Mouse (Mus musculus) liver, postnatal 0 days (tissue): Measurements from ENCODE around the gene Igfals. TPM values are rescaled to one million over a fixed set of nuclear protein-coding genes. Genes with fewer than 3 reads are reported as not detected.

Experiments used
- ATAC-seq: fragments of 200-750 bp; cut with Nextera tagmentation; 2 replicates; pipeline ENCODE4 v1.8.0; 2017; ENCODE audit warnings: mild to moderate bottlenecking, moderate library complexity
- DNase-seq: peaks from one replicate; pipeline ENCODE4 v3.0.0-alpha.2; 2016
- H3K27ac ChIP-seq: fragments of 300-500 bp; sonication (generic); 2 replicates; pipeline ENCODE4 v1.5.1; 2014; ENCODE audit warnings: antibody characterized with exemption, moderate library complexity, mild to moderate bottlenecking, low read depth
- H3K27me3 ChIP-seq: fragments of 300-500 bp; sonication (generic); 2 replicates; pipeline ENCODE4 v1.6.1; 2014; ENCODE audit warnings: low read length, control low read depth, mixed read lengths; ENCODE audit not compliant: insufficient read depth
- H3K36me3 ChIP-seq: fragments of 300-500 bp; sonication (generic); replicated peaks from 2 replicates; pipeline ENCODE4 v1.6.1; 2014; ENCODE audit warnings: mild to moderate bottlenecking, control low read depth, low read length, moderate library complexity, mixed read lengths; ENCODE audit not compliant: insufficient read depth
- H3K4me1 ChIP-seq: fragments of 300-500 bp; sonication (generic); 2 replicates; pipeline ENCODE4 v1.6.1; 2014; ENCODE audit warnings: antibody characterized with exemption, mild to moderate bottlenecking, control low read depth; ENCODE audit not compliant: insufficient read depth
- H3K4me2 ChIP-seq: fragments of 300-500 bp; sonication (generic); 2 replicates; pipeline ENCODE4 v1.6.1; 2014; ENCODE audit warnings: low read depth, mild to moderate bottlenecking, low read length, moderate library complexity, mixed read lengths
- H3K4me3 ChIP-seq: fragments of 300-500 bp; sonication (generic); 2 replicates; pipeline ENCODE4 v1.5.1; 2014; ENCODE audit warnings: low read depth, low read length
- H3K9ac ChIP-seq: fragments of 300-500 bp; sonication (generic); replicated peaks from 2 replicates; pipeline ENCODE4 v1.6.1; 2014; ENCODE audit warnings: mild to moderate bottlenecking, moderate library complexity
- H3K9me3 ChIP-seq: fragments of 300-500 bp; sonication (generic); 2 replicates; pipeline ENCODE4 v1.6.1; 2016; ENCODE audit warnings: mild to moderate bottlenecking, control low read depth, low read length, mixed read lengths
- CTCF ChIP-seq: sonication (generic); IDR thresholded peaks from 2 replicates; pipeline ENCODE4 v1.5.1; 2016; ENCODE audit warnings: antibody characterized with exemption, low read depth
- EP300 ChIP-seq: IDR thresholded peaks from 2 replicates; pipeline ENCODE4 v1.6.1; 2016; ENCODE audit warnings: antibody characterized with exemption, low read depth, mild to moderate bottlenecking
- WGBS: fragments of 180-500 bp; shearing (Covaris S2); extraction: QIAGEN DNeasy Blood & Tissue Kit; methylation state at CpG from one replicate; pipeline ENCODE4 v1.1.7; 2014; ENCODE audit not compliant: insufficient replicate concordance; 5-methylcytosine and 5-hydroxymethylcytosine counted together
- polyA plus RNA-seq: library from polyadenylated mRNA; unstranded; fragments of >200 nt; fragmentation: Nextera tagmentation; extraction: Ambion mirVana; gene quantifications from 2 replicates; pipeline ENCODE4 v1.2.1, GENCODE M21; 2015

The Igfals gene
- 28.0 and 32.4 TPM in 2 replicates for polyA plus RNA-seq

- H3K4me3 ChIP-seq, result no peak within 1 kb of the TSS
- 88% methylated on average over 8 of the region's 8 CpGs for WGBS
- H3K4me2 ChIP-seq, result no peak within 1 kb of the TSS
- H3K9ac ChIP-seq, result no peak within 1 kb of the TSS
- no peak within 1 kb of the TSS for H3K27ac ChIP-seq
- H3K36me3 ChIP-seq, result peaks cover 47% of the 10 kb centered on the region
- TF ChIP-seq CTCF (no peak), EP300 (no peak)
- H3K9me3 ChIP-seq, result no peaks in the 10 kb centered on the region
- ATAC-seq, result no peak
- no peaks in the 10 kb centered on the region; the same call in 1 of the 2 replicates for H3K4me1 ChIP-seq
- DNase-seq, result no peak
- no peaks in the 10 kb centered on the region for H3K27me3 ChIP-seq
These were observed at the start of gene Igfals for GRCm38 (mm10) chr17:24865776-24866175. Gene Igfals, plus strand, starts transcription at chr17:24865997.

- H3K27ac ChIP-seq, result peak overlapping the region; percentile 53
- no peak overlapping the region for H3K9ac ChIP-seq
- no peak overlapping the region for H3K4me2 ChIP-seq
- no peaks in the 10 kb centered on the region for H3K36me3 ChIP-seq
- H3K27me3 ChIP-seq, result no peaks in the 10 kb centered on the region
- no peak for DNase-seq
- H3K4me1 ChIP-seq, result no peaks in the 10 kb centered on the region; the same call in 1 of the 2 replicates
- H3K9me3 ChIP-seq, result no peaks in the 10 kb centered on the region
- peak; percentile 57 for TF ChIP-seq CTCF
- no peak for TF ChIP-seq EP300
- 44% methylated on average over 1 of the region's 1 CpGs for WGBS
- ATAC-seq, result no peak
- H3K4me3 ChIP-seq, result no peak overlapping the region
These were observed 48.3 kb upstream of the Igfals start for GRCm38 (mm10) chr17:24817503-24817902.

- peak overlapping the region; percentile 53 for H3K27ac ChIP-seq
- H3K27me3 ChIP-seq, result no peaks in the 10 kb centered on the region
- ATAC-seq, result no peak; the same call in 1 of the 2 replicates
- H3K4me2 ChIP-seq, result no peak overlapping the region
- no peak overlapping the region for H3K9ac ChIP-seq
- H3K4me1 ChIP-seq, result no peaks in the 10 kb centered on the region; the same call in 1 of the 2 replicates
- 39% methylated on average over 6 of the region's 6 CpGs for WGBS
- no peaks in the 10 kb centered on the region for H3K36me3 ChIP-seq
- DNase-seq, result no peak
- H3K4me3 ChIP-seq, result no peak overlapping the region
- TF ChIP-seq CTCF (no peak), EP300 (no peak)
- H3K9me3 ChIP-seq, result no peaks in the 10 kb centered on the region
These were observed 47.6 kb upstream of the Igfals start for GRCm38 (mm10) chr17:24818172-24818571.

- ATAC-seq (peak; percentile 73), DNase-seq (no peak)
- Histone ChIP-seq H3K9me3 (no peaks in the 10 kb centered on the region), H3K27me3 (0 out of 2 replicates have a peak, but pooled peaks cover 3% of the 10 kb centered on the region), H3K4me1 (no peaks in the 10 kb centered on the region; the same call in 1 of the 2 replicates), H3K27ac (peak overlapping the region; percentile 53), H3K36me3 (no peaks in the 10 kb centered on the region), H3K4me2 (no peak overlapping the region), H3K9ac (no peak overlapping the region), H3K4me3 (no peak overlapping the region)
- TF ChIP-seq CTCF, result no peak
- TF ChIP-seq EP300, result peak; percentile 54; the same call in 1 of the 2 replicates
- 43% methylated on average over 2 of the region's 2 CpGs for WGBS
These were observed 46.3 kb upstream of the Igfals start for GRCm38 (mm10) chr17:24819469-24819868.

GRCm38 (mm10) chr17:24821351-24822280 lies 44.2 kb upstream of the Igfals start:
- Histone ChIP-seq H3K4me2 (no peak overlapping the region), H3K27ac (peak overlapping the region; percentile 66), H3K4me3 (no peak overlapping the region), H3K4me1 (no peaks in the 10 kb centered on the region; the same call in 1 of the 2 replicates), H3K9me3 (no peaks in the 10 kb centered on the region), H3K36me3 (no peaks in the 10 kb centered on the region), H3K27me3 (0 out of 2 replicates have a peak, but pooled peaks cover 3% of the 10 kb centered on the region), H3K9ac (no peak overlapping the region)
- WGBS, result 28% methylated on average over 3 of the region's 3 CpGs
- no peak for DNase-seq
- ATAC-seq, result peak; percentile 47
- no peak for TF ChIP-seq CTCF
- TF ChIP-seq EP300, result peak; percentile 25; the same call in 1 of the 2 replicates

GRCm38 (mm10) chr17:24839842-24840241 lies 26.0 kb upstream of the Igfals start, which contains the start of gene Hagh:
Gene Hagh, plus strand, starts transcription at chr17:24840143.
- H3K4me2 ChIP-seq, result no peak within 1 kb of the TSS
- WGBS, result 73% methylated on average over 8 of the region's 8 CpGs
- H3K27ac ChIP-seq, result no peak within 1 kb of the TSS
- H3K4me3 ChIP-seq, result no peak within 1 kb of the TSS
- no peak within 1 kb of the TSS for H3K9ac ChIP-seq
- no peak for ATAC-seq
- no peaks in the 10 kb centered on the region for H3K27me3 ChIP-seq
- H3K4me1 ChIP-seq, result no peaks in the 10 kb centered on the region
- TF ChIP-seq CTCF (no peak), EP300 (no peak)
- H3K36me3 ChIP-seq, result no peaks in the 10 kb centered on the region
- no peak for DNase-seq
- H3K9me3 ChIP-seq, result no peaks in the 10 kb centered on the region
